Mouse (Mus musculus): Measurements from ENCODE around the gene 1700084M14Rik.
"Not testable (repeated sequence)": the region's sequence is repeated elsewhere in the genome, so short reads cannot be mapped to it uniquely, and the experiment has no call there.

Gene 1700084M14Rik

DNA sequence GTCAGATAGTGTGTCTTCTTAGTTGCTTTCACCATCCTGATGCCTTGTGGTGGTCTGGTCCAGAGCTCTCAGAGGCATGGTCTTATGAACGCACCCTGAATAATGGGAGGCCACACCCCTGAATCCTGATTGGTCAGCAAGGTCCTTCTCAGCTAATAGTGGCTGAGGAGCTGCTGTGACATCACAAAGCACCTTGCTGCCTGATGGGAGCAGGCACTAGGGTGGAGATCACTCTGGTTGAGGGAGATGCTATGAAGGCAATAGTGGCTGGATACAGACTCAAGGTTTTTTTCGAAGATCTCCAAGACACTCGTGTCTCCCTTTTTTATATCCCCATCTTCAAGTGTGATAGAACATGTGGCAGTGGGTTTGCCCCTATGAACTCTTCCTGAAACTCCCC, at the start of gene 1700084M14Rik:
TSS of gene 1700084M14Rik (minus strand) at position 101 of the 400 bp plus-strand sequence.
- DNase-seq (ENCODE audit: low spot score), result not testable (repeated sequence)
